39 mouse cellular contexts compared by ENCODE assay signal in the genomic region with DNA sequence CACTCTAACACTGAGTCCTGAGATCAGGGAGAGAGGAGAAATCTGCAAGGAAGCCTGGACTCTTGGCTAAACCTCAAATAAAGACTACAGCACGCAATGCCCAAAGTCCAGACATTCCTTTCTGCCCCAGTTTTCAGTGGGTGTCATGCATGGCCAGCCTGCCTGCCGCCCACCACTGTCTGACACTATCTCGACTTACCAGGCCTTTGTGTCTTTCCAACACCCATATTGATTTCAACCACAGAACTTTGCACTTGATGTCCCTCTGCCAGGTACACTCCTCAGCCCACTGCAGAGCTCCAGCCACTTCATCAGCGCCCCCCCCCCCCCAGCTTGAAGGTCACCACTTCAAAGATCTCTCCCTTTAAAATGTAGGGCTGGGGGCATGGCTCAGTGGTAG. TPM values are rescaled to one million over a fixed set of nuclear protein-coding genes. Genes with fewer than 3 reads are reported as not detected.
"Had no signal": no experiment of that assay in that cellular context is flagged by ENCODE, and none has a peak within 500 bp of the region (broad histone marks: within the 10 kb centered on the region; RNA-seq: fewer than 3 reads in every experiment).

No protein-coding gene starts in this region.

- H3K27ac ChIP-seq: gastrocnemius, adult 2 months; heart, embryonic 10.5 days; hindbrain, embryonic 10.5 days; hindbrain, embryonic 12.5 days; hindbrain, embryonic 14.5 days; limb, embryonic 13.5 days; limb, embryonic 15.5 days had no signal

- ATAC-seq: hindbrain, embryonic 16.5 days; intestine, embryonic 16.5 days had no signal

- H3K4me3 ChIP-seq: gastrocnemius, adult 2 months; heart, embryonic 10.5 days; heart, embryonic 12.5 days; hindbrain, embryonic 10.5 days; hindbrain, embryonic 12.5 days; limb, embryonic 13.5 days; limb, embryonic 15.5 days had no signal

- DNase-seq: gastrocnemius, postnatal 10 days; gastrocnemius, postnatal 25 days; kidney, adult 8-10 months; kidney, postnatal 14 days; layer of hippocampus, adult 9-11 months; layer of hippocampus, postnatal 36 days had no signal

- H3K4me1 ChIP-seq: heart, embryonic 10.5 days; heart, embryonic 12.5 days; hindbrain, embryonic 10.5 days; hindbrain, embryonic 12.5 days; limb, embryonic 13.5 days; limb, embryonic 15.5 days had no signal

- H3K9me3 ChIP-seq: heart, embryonic 10.5 days; heart, embryonic 12.5 days; hindbrain, embryonic 10.5 days; hindbrain, embryonic 12.5 days; limb, embryonic 13.5 days; limb, embryonic 15.5 days had no signal

- H3K4me2 ChIP-seq: heart, embryonic 12.5 days; hindbrain, embryonic 12.5 days; hindbrain, embryonic 14.5 days; limb, embryonic 13.5 days; limb, embryonic 15.5 days had no signal

- H3K9ac ChIP-seq: heart, embryonic 12.5 days; hindbrain, embryonic 12.5 days; hindbrain, embryonic 14.5 days; limb, embryonic 13.5 days; limb, embryonic 15.5 days had no signal

- H3K36me3 ChIP-seq: heart, embryonic 10.5 days; heart, embryonic 12.5 days; hindbrain, embryonic 10.5 days; hindbrain, embryonic 12.5 days; limb, embryonic 13.5 days; limb, embryonic 15.5 days had no signal

RNA-seq across cellular contexts. Expression of gene Rdh8, which starts 43.9 kb away (rescaled TPM):
- total RNA-seq: gastrocnemius, postnatal 10 days; gastrocnemius, postnatal 4 days; granulocyte monocyte progenitor cell, adult 5-6 weeks; heart, adult 18-20 months; heart, adult 8-10 months; heart, postnatal 10 days; heart, postnatal 25 days; heart, postnatal 4 days; layer of hippocampus, adult 18-20 months; layer of hippocampus, adult 8-10 months; layer of hippocampus, postnatal 14 days; layer of hippocampus, postnatal 36 days; left cerebral cortex, adult 18-20 months; left cerebral cortex, adult 8-10 months; left cerebral cortex, postnatal 10 days; left cerebral cortex, postnatal 25 days; left cerebral cortex, postnatal 4 days had no signal
- polyA plus RNA-seq: frontal cortex, adult 2 months; heart, embryonic 10.5 days; heart, embryonic 12.5 days; heart, embryonic 14.5 days; heart, embryonic 16.5 days; hindbrain, embryonic 10.5 days; hindbrain, embryonic 12.5 days; hindbrain, embryonic 14.5 days; hindbrain, embryonic 16.5 days; intestine, embryonic 14.5 days; intestine, embryonic 16.5 days; kidney, embryonic 14.5 days; kidney, embryonic 16.5 days; large intestine, adult 2 months; limb, embryonic 11.5 days; limb, embryonic 13.5 days; limb, embryonic 15.5 days had no signal
